Mouse (Mus musculus) heart, embryonic 13.5 days (tissue): ENCODE data around the gene Rbp4. TPM values are rescaled to one million over a fixed set of nuclear protein-coding genes. Genes with fewer than 3 reads are reported as not detected.
A peak's percentile ranks its signal among the peaks of the same experiment; 100 is the strongest.

ENCODE experiments used
- ATAC-seq: fragments of 200-750 bp; cut with Nextera tagmentation; 2 replicates; pipeline ENCODE4 v1.8.0; 2017; ENCODE audit warnings: moderate TSS enrichment; ENCODE audit not compliant: insufficient number of reproducible peaks, low FRiP score, low TSS enrichment; ENCODE audit errors: extremely low read depth
- H3K27ac ChIP-seq: fragments of 300-500 bp; sonication (generic); replicated peaks from 2 replicates; pipeline ENCODE4 v1.5.1; 2015; ENCODE audit warnings: moderate library complexity, mild to moderate bottlenecking, inconsistent platforms
- H3K27me3 ChIP-seq: fragments of 300-500 bp; sonication (generic); replicated peaks from 2 replicates; pipeline ENCODE4 v1.6.1; 2015; ENCODE audit warnings: mild to moderate bottlenecking, inconsistent platforms
- H3K36me3 ChIP-seq: fragments of 300-500 bp; sonication (generic); 2 replicates; pipeline ENCODE4 v1.6.1; 2015; ENCODE audit warnings: mild to moderate bottlenecking, inconsistent platforms
- H3K4me1 ChIP-seq: fragments of 300-500 bp; sonication (generic); 2 replicates; pipeline ENCODE4 v1.6.1; 2015; ENCODE audit warnings: inconsistent platforms
- H3K4me2 ChIP-seq: fragments of 300-500 bp; sonication (generic); 2 replicates; pipeline ENCODE4 v1.6.1; 2015; ENCODE audit warnings: inconsistent platforms, mild to moderate bottlenecking, moderate library complexity
- H3K4me3 ChIP-seq: fragments of 300-500 bp; sonication (generic); 2 replicates; pipeline ENCODE4 v1.5.1; 2015; ENCODE audit warnings: moderate library complexity, mild to moderate bottlenecking, inconsistent platforms
- H3K9ac ChIP-seq: fragments of 300-500 bp; sonication (generic); 2 replicates; pipeline ENCODE4 v1.6.1; 2015; ENCODE audit warnings: inconsistent platforms, mild to moderate bottlenecking, moderate library complexity
- H3K9me3 ChIP-seq: fragments of 300-500 bp; sonication (generic); 2 replicates; pipeline ENCODE4 v1.6.1; 2016; ENCODE audit warnings: inconsistent platforms
- WGBS: fragments of 180-500 bp; shearing (Covaris S2); methylation state at CpG from one replicate; pipeline ENCODE4 v1.1.7; 2015; ENCODE audit warnings: mixed read lengths; 5-methylcytosine and 5-hydroxymethylcytosine counted together
- polyA plus RNA-seq: library from polyadenylated mRNA; unstranded; fragments of >200 nt; fragmentation: Nextera tagmentation; extraction: Ambion mirVana; gene quantifications from 2 replicates; pipeline ENCODE4 v1.2.1, GENCODE M21; 2015

The Rbp4 gene
- polyA plus RNA-seq, 1 experiment from 2014 or later = 8.3 TPM

- no peak for ATAC-seq
- peaks cover 75% of the 10 kb centered on the region for H3K27me3 ChIP-seq
- no peak overlapping the region for H3K9ac ChIP-seq
- H3K27ac ChIP-seq = no peak overlapping the region
- H3K36me3 ChIP-seq = no peaks in the 10 kb centered on the region
- H3K4me1 ChIP-seq = peaks cover 7% of the 10 kb centered on the region; the same call in 1 of the 2 replicates
- no peaks in the 10 kb centered on the region for H3K9me3 ChIP-seq
- 79% methylated on average over 5 of the region's 5 CpGs for WGBS
- H3K4me2 ChIP-seq = no peak overlapping the region
- no peak overlapping the region for H3K4me3 ChIP-seq
Observed at GRCm38 (mm10) chr19:38120123-38120760, 4.8 kb downstream of the Rbp4 start.

GRCm38 (mm10) chr19:38114834-38115491 lies 10.1 kb downstream of the Rbp4 start:
- H3K9ac ChIP-seq = no peak overlapping the region
- H3K4me2 ChIP-seq = no peak overlapping the region
- H3K27ac ChIP-seq = no peak overlapping the region
- H3K4me1 ChIP-seq = peaks cover 13% of the 10 kb centered on the region
- no peak overlapping the region for H3K4me3 ChIP-seq
- H3K36me3 ChIP-seq = no peaks in the 10 kb centered on the region
- no peaks in the 10 kb centered on the region for H3K9me3 ChIP-seq
- WGBS = 81% methylated on average over 7 of the region's 7 CpGs
- peaks cover 57% of the 10 kb centered on the region for H3K27me3 ChIP-seq
- no peak for ATAC-seq

- H3K9me3 ChIP-seq = no peaks in the 10 kb centered on the region
- no peak overlapping the region for H3K4me3 ChIP-seq
- peaks cover 13% of the 10 kb centered on the region for H3K4me1 ChIP-seq
- no peak overlapping the region for H3K4me2 ChIP-seq
- H3K9ac ChIP-seq = no peak overlapping the region
- ATAC-seq = no peak
- no peak overlapping the region for H3K27ac ChIP-seq
- H3K36me3 ChIP-seq = no peaks in the 10 kb centered on the region
- 22% methylated on average over 4 of the region's 4 CpGs for WGBS
- peaks cover 53% of the 10 kb centered on the region for H3K27me3 ChIP-seq
Observed at GRCm38 (mm10) chr19:38112575-38112974, 12.5 kb downstream of the Rbp4 start.

- Histone ChIP-seq H3K4me3 (no peak overlapping the region), H3K4me2 (no peak overlapping the region), H3K27ac (no peak overlapping the region), H3K4me1 (peaks cover 13% of the 10 kb centered on the region), H3K27me3 (peaks cover 50% of the 10 kb centered on the region), H3K9ac (no peak overlapping the region), H3K36me3 (no peaks in the 10 kb centered on the region), H3K9me3 (no peaks in the 10 kb centered on the region)
- 70% methylated on average over 8 of the region's 8 CpGs for WGBS
- ATAC-seq = no peak
Observed at GRCm38 (mm10) chr19:38111056-38111455, 14.0 kb downstream of the Rbp4 start.

GRCm38 (mm10) chr19:38109506-38110242 lies 15.4 kb downstream of the Rbp4 start:
- Histone ChIP-seq H3K9me3 (no peaks in the 10 kb centered on the region), H3K27me3 (peaks cover 42% of the 10 kb centered on the region), H3K4me2 (no peak overlapping the region), H3K9ac (no peak overlapping the region), H3K4me1 (peaks cover 13% of the 10 kb centered on the region), H3K27ac (no peak overlapping the region), H3K36me3 (no peaks in the 10 kb centered on the region), H3K4me3 (no peak overlapping the region)
- WGBS = 79% methylated on average over 15 of the region's 15 CpGs
- ATAC-seq = no peak

GRCm38 (mm10) chr19:38107871-38108270 lies 17.2 kb downstream of the Rbp4 start:
- Histone ChIP-seq H3K36me3 (no peaks in the 10 kb centered on the region), H3K4me1 (peaks cover 10% of the 10 kb centered on the region), H3K27ac (no peak overlapping the region), H3K27me3 (peaks cover 38% of the 10 kb centered on the region), H3K9me3 (no peaks in the 10 kb centered on the region), H3K4me3 (no peak overlapping the region), H3K4me2 (no peak overlapping the region), H3K9ac (no peak overlapping the region)
- ATAC-seq = no peak
- 80% methylated on average over 4 of the region's 4 CpGs for WGBS

- no peak within 1 kb of the TSS for H3K27ac ChIP-seq
- H3K4me1 ChIP-seq = peaks cover 9% of the 10 kb centered on the region; the same call in 1 of the 2 replicates
- H3K9me3 ChIP-seq = no peaks in the 10 kb centered on the region
- no peak within 1 kb of the TSS for H3K9ac ChIP-seq
- WGBS = 1% methylated on average over 77 of the region's 77 CpGs
- peaks cover 80% of the 10 kb centered on the region for H3K27me3 ChIP-seq
- peak within 1 kb of the TSS; percentile 64 for H3K4me2 ChIP-seq
- ATAC-seq = no peak
- H3K4me3 ChIP-seq = peak within 1 kb of the TSS; percentile 43
- H3K36me3 ChIP-seq = no peaks in the 10 kb centered on the region
Observed at GRCm38 (mm10) chr19:38096858-38097758, 28.0 kb downstream of the Rbp4 start, which contains the start of gene Ffar4. Gene Ffar4, plus strand, starts transcription at chr19:38097071.

GRCm38 (mm10) chr19:38096231-38096630 lies 28.9 kb downstream of the Rbp4 start:
- ATAC-seq = no peak
- no peak overlapping the region for H3K4me2 ChIP-seq
- H3K4me1 ChIP-seq = peaks cover 9% of the 10 kb centered on the region; the same call in 1 of the 2 replicates
- peaks cover 75% of the 10 kb centered on the region for H3K27me3 ChIP-seq
- no peaks in the 10 kb centered on the region for H3K36me3 ChIP-seq
- H3K27ac ChIP-seq = no peak overlapping the region
- 5% methylated on average over 4 of the region's 4 CpGs for WGBS
- H3K9ac ChIP-seq = no peak overlapping the region
- H3K4me3 ChIP-seq = no peak overlapping the region
- H3K9me3 ChIP-seq = no peaks in the 10 kb centered on the region

- 64% methylated on average over 4 of the region's 4 CpGs for WGBS
- H3K27ac ChIP-seq = no peak overlapping the region
- H3K4me2 ChIP-seq = no peak overlapping the region
- ATAC-seq = no peak
- no peaks in the 10 kb centered on the region for H3K36me3 ChIP-seq
- no peaks in the 10 kb centered on the region for H3K9me3 ChIP-seq
- H3K4me3 ChIP-seq = no peak overlapping the region
- H3K27me3 ChIP-seq = peaks cover 36% of the 10 kb centered on the region
- peaks cover 7% of the 10 kb centered on the region; the same call in 1 of the 2 replicates for H3K4me1 ChIP-seq
- H3K9ac ChIP-seq = no peak overlapping the region
Observed at GRCm38 (mm10) chr19:38091512-38091985, 33.5 kb downstream of the Rbp4 start.

- peaks cover 7% of the 10 kb centered on the region; the same call in 1 of the 2 replicates for H3K4me1 ChIP-seq
- H3K4me2 ChIP-seq = no peak overlapping the region
- no peaks in the 10 kb centered on the region for H3K36me3 ChIP-seq
- ATAC-seq = no peak
- 63% methylated on average over 8 of the region's 8 CpGs for WGBS
- H3K4me3 ChIP-seq = no peak overlapping the region
- H3K27me3 ChIP-seq = peaks cover 28% of the 10 kb centered on the region
- H3K27ac ChIP-seq = no peak overlapping the region
- H3K9ac ChIP-seq = no peak overlapping the region
- no peaks in the 10 kb centered on the region for H3K9me3 ChIP-seq
Observed at GRCm38 (mm10) chr19:38089358-38089757, 35.7 kb downstream of the Rbp4 start.
